Mouse (Mus musculus): ENCODE results near the gene Cyp11a1. TPM values are rescaled to one million over a fixed set of nuclear protein-coding genes. Genes with fewer than 3 reads are reported as not detected.
A peak's percentile ranks its signal among the peaks of the same experiment; 100 is the strongest.

Cyp11a1 gene
- polyA plus RNA-seq, 1 experiment from 2014 or later: 1.0 TPM

- ATAC-seq (ENCODE audit: low FRiP score, low TSS enrichment) (no peak), DNase-seq (ENCODE audit: low spot score) (no peak)
- no peak overlapping the region for H3K4me2 ChIP-seq (replicated peaks; ENCODE audit: low read depth)
Observed at GRCm38 (mm10) chr9:57988098-57988497, 18.1 kb upstream of the Cyp11a1 start.

GRCm38 (mm10) chr9:57989309-57989708 lies 16.9 kb upstream of the Cyp11a1 start:
- H3K9me3 ChIP-seq (ENCODE audit: control insufficient read depth, low read length): no peaks in the 10 kb centered on the region
- TF ChIP-seq CTCF (IDR thresholded peaks at IDR 0.05; ENCODE audit: low read depth): no peak
- no peak overlapping the region for H3K27ac ChIP-seq (replicated peaks)
- no peaks in the 10 kb centered on the region for H3K4me1 ChIP-seq (replicated peaks; ENCODE audit: control insufficient read depth, insufficient read depth)
- H3K9ac ChIP-seq (ENCODE audit: low read length): no peak overlapping the region
- 80% methylated on average over 6 of the region's 6 CpGs for WGBS
- no peak overlapping the region for H3K4me3 ChIP-seq (ENCODE audit: low read depth, low read length)
- no peaks in the 10 kb centered on the region for H3K27me3 ChIP-seq (ENCODE audit: control insufficient read depth, insufficient read depth, low read length)
- ATAC-seq (ENCODE audit: low FRiP score, low TSS enrichment) (peak; percentile 65), DNase-seq (ENCODE audit: low spot score) (no peak)
- no peak overlapping the region for H3K4me2 ChIP-seq (replicated peaks; ENCODE audit: low read depth)
- H3K36me3 ChIP-seq (ENCODE audit: control insufficient read depth, insufficient read depth, low read length): no peaks in the 10 kb centered on the region

More at GRCm38 (mm10) chr9:57988098-57988497, 18.1 kb upstream of the Cyp11a1 start:
- H3K27ac ChIP-seq (replicated peaks): no peak overlapping the region
- TF ChIP-seq EP300 (optimal IDR thresholded peaks at IDR 0.05): no peak
- TF ChIP-seq CTCF (IDR thresholded peaks at IDR 0.05; ENCODE audit: low read depth): no peak
- WGBS: 89% methylated on average over 2 of the region's 2 CpGs
- no peaks in the 10 kb centered on the region for H3K36me3 ChIP-seq (ENCODE audit: control insufficient read depth, insufficient read depth, low read length)
- no peaks in the 10 kb centered on the region for H3K4me1 ChIP-seq (replicated peaks; ENCODE audit: control insufficient read depth, insufficient read depth)
- H3K4me3 ChIP-seq (ENCODE audit: low read depth, low read length): no peak overlapping the region
- no peak overlapping the region for H3K9ac ChIP-seq (ENCODE audit: low read length)
- H3K27me3 ChIP-seq (ENCODE audit: control insufficient read depth, insufficient read depth, low read length): no peaks in the 10 kb centered on the region
- no peaks in the 10 kb centered on the region for H3K9me3 ChIP-seq (ENCODE audit: control insufficient read depth, low read length)

DNA sequence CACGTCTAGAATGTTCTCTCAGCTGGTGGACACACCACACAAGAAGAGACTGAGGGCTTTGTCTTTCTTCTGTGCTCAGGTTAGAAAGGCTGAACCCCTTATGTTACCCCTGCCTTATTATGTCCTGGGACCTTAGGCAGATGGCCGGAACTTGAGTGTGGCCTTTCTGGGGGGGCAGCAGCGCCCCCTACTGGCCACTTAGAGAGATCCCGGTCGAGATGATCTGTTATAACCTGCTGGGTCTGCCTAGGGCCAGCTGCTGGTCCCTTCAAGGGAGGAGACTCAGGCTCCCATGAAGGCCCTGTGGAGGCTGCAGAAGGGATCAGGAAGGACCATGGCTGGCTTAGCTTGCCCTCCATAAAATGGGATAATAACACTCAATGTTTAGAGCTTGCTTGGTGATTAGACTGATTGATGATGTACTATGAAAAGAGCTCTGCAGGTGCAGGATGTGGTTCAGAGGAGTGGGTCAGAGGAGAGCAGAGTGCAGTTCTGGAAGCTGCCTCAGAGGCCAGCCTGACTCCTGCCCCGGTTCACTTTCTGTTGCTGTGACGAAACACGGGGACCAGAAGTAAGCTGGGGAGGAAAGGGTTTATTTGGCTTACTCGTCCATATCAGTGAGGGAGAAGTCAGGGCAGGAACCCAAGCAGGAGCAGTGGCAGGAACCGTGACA lies 15.6 kb upstream of the Cyp11a1 start:
- H3K4me1 ChIP-seq (replicated peaks; ENCODE audit: control insufficient read depth, insufficient read depth): no peaks in the 10 kb centered on the region
- H3K27me3 ChIP-seq (ENCODE audit: control insufficient read depth, insufficient read depth, low read length): no peaks in the 10 kb centered on the region
- ATAC-seq (ENCODE audit: low FRiP score, low TSS enrichment): peak; percentile 39; the same call in 1 of the 2 replicates
- peak; percentile 42 for DNase-seq (ENCODE audit: low spot score)
- no peak overlapping the region for H3K9ac ChIP-seq (ENCODE audit: low read length)
- no peaks in the 10 kb centered on the region for H3K36me3 ChIP-seq (ENCODE audit: control insufficient read depth, insufficient read depth, low read length)
- TF ChIP-seq CTCF (IDR thresholded peaks at IDR 0.05; ENCODE audit: low read depth) (peak; percentile 82), EP300 (optimal IDR thresholded peaks at IDR 0.05) (no peak)
- 32% methylated on average over 10 of the region's 10 CpGs for WGBS
- H3K4me2 ChIP-seq (replicated peaks; ENCODE audit: low read depth): no peak overlapping the region
- no peaks in the 10 kb centered on the region for H3K9me3 ChIP-seq (ENCODE audit: control insufficient read depth, low read length)
- H3K27ac ChIP-seq (replicated peaks): no peak overlapping the region
- H3K4me3 ChIP-seq (ENCODE audit: low read depth, low read length): no peak overlapping the region

GRCm38 (mm10) chr9:57992060-57992459 lies 14.2 kb upstream of the Cyp11a1 start:
- no peak overlapping the region for H3K4me3 ChIP-seq (ENCODE audit: low read depth, low read length)
- 81% methylated on average over 3 of the region's 3 CpGs for WGBS
- H3K27me3 ChIP-seq (ENCODE audit: control insufficient read depth, insufficient read depth, low read length): no peaks in the 10 kb centered on the region
- ATAC-seq (ENCODE audit: low FRiP score, low TSS enrichment): no peak
- no peak overlapping the region for H3K4me2 ChIP-seq (replicated peaks; ENCODE audit: low read depth)
- H3K9me3 ChIP-seq (ENCODE audit: control insufficient read depth, low read length): no peaks in the 10 kb centered on the region
- TF ChIP-seq EP300 (optimal IDR thresholded peaks at IDR 0.05): no peak
- TF ChIP-seq CTCF (IDR thresholded peaks at IDR 0.05; ENCODE audit: low read depth): no peak
- no peak overlapping the region for H3K9ac ChIP-seq (ENCODE audit: low read length)
- H3K4me1 ChIP-seq (replicated peaks; ENCODE audit: control insufficient read depth, insufficient read depth): no peaks in the 10 kb centered on the region
- no peaks in the 10 kb centered on the region for H3K36me3 ChIP-seq (ENCODE audit: control insufficient read depth, insufficient read depth, low read length)
- DNase-seq (ENCODE audit: low spot score): no peak
- H3K27ac ChIP-seq (replicated peaks): no peak overlapping the region

DNA sequence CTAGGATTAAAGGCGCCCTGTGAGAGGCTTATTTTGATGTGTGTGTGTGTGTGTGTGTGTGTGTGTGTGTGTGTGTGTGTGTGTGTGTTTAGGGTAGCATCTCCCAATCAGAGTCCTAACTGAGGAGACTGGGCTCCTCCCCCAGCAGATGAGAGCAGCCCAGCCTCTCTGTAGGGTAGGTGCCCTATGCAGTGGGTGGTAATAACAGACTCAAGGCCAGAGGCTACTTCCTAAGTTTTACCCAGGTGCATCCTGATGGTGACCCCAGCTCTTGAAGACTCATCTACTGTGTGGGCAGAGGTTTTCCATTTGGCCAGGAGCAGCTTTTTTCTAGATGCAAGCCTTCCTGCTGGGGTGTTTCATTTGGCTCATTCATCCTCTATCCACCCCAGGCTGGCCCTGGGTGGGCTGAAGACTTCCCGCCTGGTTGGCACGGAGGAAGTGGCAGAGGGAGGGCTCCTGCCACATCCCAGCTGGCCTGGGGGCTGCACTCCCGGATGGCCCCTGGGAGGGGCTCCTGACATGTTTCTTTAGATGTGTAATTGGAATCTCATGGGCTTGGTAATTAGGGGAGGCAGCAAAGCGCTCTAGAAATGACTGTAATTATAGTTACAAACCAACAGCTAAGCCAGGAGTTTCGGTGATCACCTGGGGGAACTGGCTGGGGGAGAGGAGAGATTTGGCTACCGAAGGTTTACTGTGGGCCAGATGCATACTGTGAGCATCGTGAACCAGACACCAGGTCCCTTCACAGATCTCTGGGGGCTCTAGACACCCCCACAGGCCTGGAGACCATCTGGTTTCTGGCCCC lies 13.2 kb upstream of the Cyp11a1 start:
- DNase-seq (ENCODE audit: low spot score): no peak
- Histone ChIP-seq H3K27me3 (ENCODE audit: control insufficient read depth, insufficient read depth, low read length) (no peaks in the 10 kb centered on the region), H3K9ac (ENCODE audit: low read length) (no peak overlapping the region), H3K4me2 (replicated peaks; ENCODE audit: low read depth) (no peak overlapping the region), H3K4me1 (replicated peaks; ENCODE audit: control insufficient read depth, insufficient read depth) (no peaks in the 10 kb centered on the region), H3K9me3 (ENCODE audit: control insufficient read depth, low read length) (no peaks in the 10 kb centered on the region), H3K27ac (replicated peaks) (no peak overlapping the region), H3K4me3 (ENCODE audit: low read depth, low read length) (no peak overlapping the region), H3K36me3 (ENCODE audit: control insufficient read depth, insufficient read depth, low read length) (no peaks in the 10 kb centered on the region)
- WGBS: 58% methylated on average over 8 of the region's 8 CpGs
- no peak for TF ChIP-seq CTCF (IDR thresholded peaks at IDR 0.05; ENCODE audit: low read depth)
- TF ChIP-seq EP300 (optimal IDR thresholded peaks at IDR 0.05): no peak
- no peak for ATAC-seq (ENCODE audit: low FRiP score, low TSS enrichment)

DNA sequence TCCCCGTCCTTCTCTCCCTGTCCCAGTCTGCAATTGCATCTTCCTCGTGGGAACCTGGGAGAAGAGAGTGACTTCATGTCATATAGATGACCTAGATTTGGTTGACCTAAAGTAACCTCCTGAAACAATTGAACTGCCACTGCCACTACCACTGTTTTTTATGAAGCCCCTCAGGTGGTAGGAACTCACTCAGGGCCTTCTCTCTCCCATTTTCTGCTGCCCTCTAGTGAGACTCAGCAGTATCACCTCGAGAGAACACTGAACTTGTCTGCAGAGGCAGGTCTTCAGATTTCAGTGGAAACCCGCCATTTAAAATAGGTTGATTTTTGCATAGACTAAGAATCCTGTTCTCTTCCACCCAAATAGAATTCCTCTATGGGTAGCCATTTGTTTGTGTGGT lies 10.9 kb upstream of the Cyp11a1 start:
- DNase-seq (ENCODE audit: low spot score): no peak
- 47% methylated on average over 4 of the region's 4 CpGs for WGBS

More for the DNA sequence above, 10.9 kb upstream of the Cyp11a1 start:
- Histone ChIP-seq H3K4me3 (ENCODE audit: low read depth, low read length) (no peak overlapping the region), H3K27me3 (ENCODE audit: control insufficient read depth, insufficient read depth, low read length) (no peaks in the 10 kb centered on the region), H3K9ac (ENCODE audit: low read length) (no peak overlapping the region), H3K9me3 (ENCODE audit: control insufficient read depth, low read length) (no peaks in the 10 kb centered on the region), H3K27ac (replicated peaks) (no peak overlapping the region), H3K36me3 (ENCODE audit: control insufficient read depth, insufficient read depth, low read length) (no peaks in the 10 kb centered on the region), H3K4me1 (replicated peaks; ENCODE audit: control insufficient read depth, insufficient read depth) (no peaks in the 10 kb centered on the region), H3K4me2 (replicated peaks; ENCODE audit: low read depth) (no peak overlapping the region)
- TF ChIP-seq CTCF (IDR thresholded peaks at IDR 0.05; ENCODE audit: low read depth) (peak; percentile 73), EP300 (optimal IDR thresholded peaks at IDR 0.05) (no peak)
- ATAC-seq (ENCODE audit: low FRiP score, low TSS enrichment): no peak

Measured in stomach, postnatal 0 days (tissue).